Mouse (Mus musculus) liver, adult (tissue): ENCODE results near the gene Kcnt1.

Experiments used
- GATA4 ChIP-seq: IDR thresholded peaks from 2 replicates; pipeline ENCODE4 v1.6.1; 2014; ENCODE audit warnings: mild to moderate bottlenecking, low read length; ENCODE audit not compliant: insufficient replicate concordance

The Kcnt1 gene

GRCm38 (mm10) chr2:25914201-25914600, 50.7 kb downstream of the Kcnt1 start:
- no peak for TF ChIP-seq GATA4

- no peak for TF ChIP-seq GATA4
Measured at GRCm38 (mm10) chr2:25914821-25915220, 51.3 kb downstream of the Kcnt1 start.

GRCm38 (mm10) chr2:25918408-25918807, 54.9 kb downstream of the Kcnt1 start:
- TF ChIP-seq GATA4: no peak

- no peak for TF ChIP-seq GATA4
Measured at GRCm38 (mm10) chr2:25919972-25920371, 56.4 kb downstream of the Kcnt1 start.

- no peak for TF ChIP-seq GATA4
Measured at GRCm38 (mm10) chr2:25923799-25924198, 60.3 kb downstream of the Kcnt1 start.

GRCm38 (mm10) chr2:25924934-25925333, 61.4 kb downstream of the Kcnt1 start:
- TF ChIP-seq GATA4: no peak

GRCm38 (mm10) chr2:25927821-25928220, 64.3 kb downstream of the Kcnt1 start:
- TF ChIP-seq GATA4: no peak

- no peak for TF ChIP-seq GATA4
Measured at GRCm38 (mm10) chr2:25931249-25931859, 67.8 kb downstream of the Kcnt1 start.

GRCm38 (mm10) chr2:25940503-25940902, 77.0 kb downstream of the Kcnt1 start:
- TF ChIP-seq GATA4: no peak

GRCm38 (mm10) chr2:25943822-25944221, 80.3 kb downstream of the Kcnt1 start:
- TF ChIP-seq GATA4: no peak

GRCm38 (mm10) chr2:25947950-25948349, 84.4 kb downstream of the Kcnt1 start:
- no peak for TF ChIP-seq GATA4

GRCm38 (mm10) chr2:25949291-25949690, 85.8 kb downstream of the Kcnt1 start:
- TF ChIP-seq GATA4: no peak
